Mouse (Mus musculus): ENCODE measurements around the gene Tmem200a. TPM values are rescaled to one million over a fixed set of nuclear protein-coding genes. Genes with fewer than 3 reads are reported as not detected.

Tmem200a gene
- polyA plus RNA-seq, 1 experiment from 2014 or later, result 20.4 TPM

DNA sequence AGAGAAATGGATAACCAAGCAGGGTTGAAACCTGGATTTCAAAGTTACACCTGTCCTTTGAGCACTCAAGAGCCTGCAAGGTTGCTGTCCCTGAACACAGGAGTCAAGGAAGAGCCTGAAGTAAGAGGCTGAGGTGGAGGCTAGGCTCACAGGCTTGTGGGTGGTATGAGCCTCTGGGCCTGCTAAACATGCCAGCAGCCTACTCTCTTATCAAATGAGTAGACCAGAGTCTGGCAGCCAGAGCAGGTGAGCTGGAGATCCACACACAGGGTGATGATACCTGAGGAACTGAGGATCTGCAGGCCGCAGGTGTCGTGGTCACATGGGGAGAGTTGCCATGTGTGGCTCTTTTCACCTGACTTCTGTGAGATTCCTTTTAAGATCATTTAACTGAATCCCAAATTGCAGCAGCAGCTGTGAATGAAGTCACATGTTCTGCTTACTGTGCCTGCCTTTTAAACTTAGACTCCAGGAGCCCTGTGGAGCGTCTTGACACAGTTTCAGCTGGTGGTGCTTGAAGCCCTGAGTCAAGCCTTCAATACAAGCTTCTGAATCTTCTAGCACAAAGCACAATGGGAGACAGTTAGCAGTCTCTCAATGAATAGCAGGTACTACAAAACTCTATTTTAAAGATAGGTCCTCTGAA, 19.1 kb downstream of the Tmem200a start:
- no peak overlapping the region for H3K4me3 ChIP-seq
- WGBS, result 83% methylated on average over 3 of the region's 3 CpGs
- no peaks in the 10 kb centered on the region for H3K36me3 ChIP-seq
- ATAC-seq (replicated peaks), result no peak
- H3K9me3 ChIP-seq, result no peaks in the 10 kb centered on the region
- H3K4me2 ChIP-seq (replicated peaks), result no peak overlapping the region
- no peaks in the 10 kb centered on the region for H3K27me3 ChIP-seq
- no peak overlapping the region for H3K27ac ChIP-seq (replicated peaks)
- no peak overlapping the region for H3K9ac ChIP-seq (replicated peaks)
- H3K4me1 ChIP-seq, result no peaks in the 10 kb centered on the region

DNA sequence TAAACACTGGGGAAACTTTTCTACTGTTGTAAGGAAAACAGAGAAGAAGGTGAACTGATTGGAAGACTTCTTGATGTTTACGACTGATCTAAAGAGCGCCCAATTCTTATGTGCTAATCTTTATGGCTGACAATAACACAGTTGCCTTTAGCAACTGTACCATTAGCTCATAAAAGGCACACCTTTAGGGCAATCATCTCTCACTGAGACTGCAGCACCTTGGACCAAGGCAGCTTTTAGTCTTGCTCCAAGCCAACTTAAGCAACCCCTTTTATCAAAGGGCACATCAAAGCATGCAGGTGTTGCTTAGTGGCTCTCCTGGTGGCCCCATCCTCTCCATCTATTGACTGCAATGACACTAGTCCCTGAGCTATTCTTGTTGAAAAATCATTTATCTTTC, 27.7 kb downstream of the Tmem200a start:
- H3K9ac ChIP-seq (replicated peaks), result no peak overlapping the region
- no peaks in the 10 kb centered on the region for H3K9me3 ChIP-seq
- ATAC-seq (replicated peaks), result no peak
- H3K27ac ChIP-seq (replicated peaks), result no peak overlapping the region
- no peaks in the 10 kb centered on the region for H3K36me3 ChIP-seq
- H3K4me2 ChIP-seq (replicated peaks), result no peak overlapping the region
- no peak overlapping the region for H3K4me3 ChIP-seq
- H3K4me1 ChIP-seq, result no peaks in the 10 kb centered on the region
- no peaks in the 10 kb centered on the region for H3K27me3 ChIP-seq
- WGBS, result 91% methylated on average over 2 of the region's 2 CpGs

DNA sequence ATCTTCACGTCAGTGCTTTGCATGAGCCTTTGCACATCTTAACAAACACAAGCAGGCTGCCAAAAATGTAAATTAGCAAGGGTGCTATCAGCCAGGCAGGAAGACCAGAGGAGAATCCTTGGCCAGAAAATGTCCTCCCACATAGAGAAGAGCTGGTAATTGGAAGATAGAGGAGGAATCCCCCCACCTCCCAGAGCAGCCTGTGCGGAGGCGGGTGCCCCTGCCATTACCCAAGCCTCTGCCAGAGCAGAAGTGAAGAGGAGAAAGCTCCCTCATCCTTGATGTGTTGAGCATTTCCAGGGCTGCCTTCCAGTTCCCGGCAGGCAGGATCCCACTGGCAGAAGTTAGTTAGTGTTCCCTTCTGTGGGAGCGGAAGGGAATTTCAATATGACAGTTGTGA, 43.9 kb downstream of the Tmem200a start:
- Histone ChIP-seq H3K4me3 (no peak overlapping the region), H3K36me3 (no peaks in the 10 kb centered on the region), H3K4me2 (replicated peaks) (no peak overlapping the region), H3K27me3 (no peaks in the 10 kb centered on the region), H3K4me1 (no peaks in the 10 kb centered on the region), H3K27ac (replicated peaks) (no peak overlapping the region), H3K9me3 (no peaks in the 10 kb centered on the region), H3K9ac (replicated peaks) (no peak overlapping the region)
- ATAC-seq (replicated peaks), result peak; percentile 71
- 65% methylated on average over 5 of the region's 5 CpGs for WGBS

GRCm38 (mm10) chr10:26018740-26019139, 60.1 kb downstream of the Tmem200a start:
- Histone ChIP-seq H3K27ac (replicated peaks) (no peak overlapping the region), H3K4me1 (no peaks in the 10 kb centered on the region), H3K27me3 (no peaks in the 10 kb centered on the region), H3K36me3 (no peaks in the 10 kb centered on the region), H3K9ac (replicated peaks) (no peak overlapping the region), H3K4me2 (replicated peaks) (no peak overlapping the region), H3K4me3 (no peak overlapping the region), H3K9me3 (no peaks in the 10 kb centered on the region)
- ATAC-seq (replicated peaks), result no peak
- WGBS, result 62% methylated on average over 3 of the region's 3 CpGs

DNA sequence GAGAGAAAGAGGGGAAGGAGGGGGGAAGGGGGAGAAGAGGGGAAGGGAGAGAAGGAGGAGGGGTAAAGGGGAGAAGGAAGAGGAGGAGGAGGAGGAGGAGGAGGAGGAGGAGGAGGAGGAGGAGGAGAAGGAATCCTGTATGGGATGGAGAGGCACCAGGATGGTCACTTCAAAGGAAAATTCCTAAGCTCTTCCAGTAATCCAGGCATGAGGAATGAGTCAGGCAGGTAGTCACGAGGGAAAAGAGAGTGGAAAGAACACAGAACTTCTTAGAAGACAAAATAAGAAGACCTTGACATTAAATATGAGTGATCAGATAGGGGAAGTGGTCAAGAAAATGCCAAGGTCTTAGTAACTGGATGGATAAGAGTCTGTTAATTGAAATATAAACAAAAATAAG, 64.6 kb downstream of the Tmem200a start:
- H3K9ac ChIP-seq (replicated peaks), result no peak overlapping the region
- H3K27ac ChIP-seq (replicated peaks), result no peak overlapping the region
- no peaks in the 10 kb centered on the region for H3K27me3 ChIP-seq
- H3K4me1 ChIP-seq, result no peaks in the 10 kb centered on the region
- ATAC-seq (replicated peaks), result no peak
- 62% methylated on average over 1 of the region's 1 CpGs for WGBS
- no peaks in the 10 kb centered on the region for H3K9me3 ChIP-seq
- no peaks in the 10 kb centered on the region for H3K36me3 ChIP-seq
- H3K4me3 ChIP-seq, result no peak overlapping the region
- no peak overlapping the region for H3K4me2 ChIP-seq (replicated peaks)

- Histone ChIP-seq H3K36me3 (no peaks in the 10 kb centered on the region), H3K4me2 (replicated peaks) (no peak overlapping the region), H3K9ac (replicated peaks) (no peak overlapping the region), H3K27me3 (no peaks in the 10 kb centered on the region), H3K9me3 (no peaks in the 10 kb centered on the region), H3K27ac (replicated peaks) (0 out of 2 replicates have a peak overlapping the region, but pooled peaks have one; percentile 31), H3K4me1 (0 out of 2 replicates have a peak, but pooled peaks cover 4% of the 10 kb centered on the region), H3K4me3 (no peak overlapping the region)
- WGBS, result 65% methylated on average over 5 of the region's 5 CpGs
- ATAC-seq (replicated peaks), result no peak
These were observed 69.9 kb downstream of the Tmem200a start for GRCm38 (mm10) chr10:26008948-26009347.

DNA sequence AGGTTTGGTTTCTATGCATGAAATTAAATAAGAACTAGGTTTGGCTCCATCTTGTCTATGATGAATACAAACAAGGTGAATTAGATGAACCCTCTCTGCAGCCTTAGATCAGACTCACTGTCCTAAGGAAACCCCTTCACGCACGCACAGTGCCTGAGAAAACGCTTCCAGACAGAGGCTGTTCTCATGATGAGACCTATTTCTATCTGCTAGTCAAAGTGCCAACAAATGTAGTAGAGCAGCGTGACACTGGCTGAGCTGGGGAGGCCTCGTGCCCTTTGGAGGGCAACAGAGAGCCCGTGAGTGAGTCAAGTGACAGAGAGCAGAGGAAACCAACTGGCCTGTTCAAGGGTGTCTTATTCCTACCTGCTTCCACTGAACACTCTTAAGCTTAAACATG, 73.4 kb downstream of the Tmem200a start:
- no peak overlapping the region for H3K27ac ChIP-seq (replicated peaks)
- no peak overlapping the region for H3K9ac ChIP-seq (replicated peaks)
- WGBS, result 91% methylated on average over 6 of the region's 6 CpGs
- no peak for ATAC-seq (replicated peaks)
- no peaks in the 10 kb centered on the region for H3K36me3 ChIP-seq
- no peak overlapping the region for H3K4me3 ChIP-seq
- H3K4me2 ChIP-seq (replicated peaks), result no peak overlapping the region
- 0 out of 2 replicates have a peak, but pooled peaks cover 4% of the 10 kb centered on the region for H3K4me1 ChIP-seq
- H3K9me3 ChIP-seq, result no peaks in the 10 kb centered on the region
- H3K27me3 ChIP-seq, result no peaks in the 10 kb centered on the region

DNA sequence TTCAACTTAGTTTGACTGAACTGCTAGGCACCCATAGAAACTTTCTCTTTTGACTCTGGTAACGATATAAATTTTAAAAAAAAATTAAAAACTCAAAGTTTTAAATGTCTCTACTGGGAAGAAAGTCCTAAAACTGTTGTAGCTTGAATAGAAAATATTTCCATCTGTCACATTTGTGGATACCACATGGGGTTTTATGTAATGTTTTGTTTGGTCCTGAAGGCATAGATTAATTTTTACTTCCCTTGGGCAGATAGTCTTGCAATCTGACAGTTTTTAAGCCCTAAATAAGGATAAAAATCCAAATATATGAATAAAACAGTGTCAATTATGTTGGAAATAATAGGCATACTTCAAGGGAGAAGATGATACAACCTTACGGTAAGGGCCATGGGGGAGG, 78.0 kb downstream of the Tmem200a start:
- Histone ChIP-seq H3K4me1 (no peaks in the 10 kb centered on the region), H3K27ac (replicated peaks) (no peak overlapping the region), H3K4me3 (no peak overlapping the region), H3K9me3 (no peaks in the 10 kb centered on the region), H3K36me3 (no peaks in the 10 kb centered on the region), H3K9ac (replicated peaks) (no peak overlapping the region), H3K27me3 (no peaks in the 10 kb centered on the region), H3K4me2 (replicated peaks) (no peak overlapping the region)
- WGBS, result 94% methylated on average over 2 of the region's 2 CpGs
- no peak for ATAC-seq (replicated peaks)

- no peak overlapping the region for H3K27ac ChIP-seq (replicated peaks)
- no peak overlapping the region for H3K4me2 ChIP-seq (replicated peaks)
- H3K9me3 ChIP-seq, result no peaks in the 10 kb centered on the region
- H3K36me3 ChIP-seq, result no peaks in the 10 kb centered on the region
- no peaks in the 10 kb centered on the region for H3K4me1 ChIP-seq
- H3K27me3 ChIP-seq, result no peaks in the 10 kb centered on the region
- H3K4me3 ChIP-seq, result no peak overlapping the region
- no peak for ATAC-seq (replicated peaks)
- H3K9ac ChIP-seq (replicated peaks), result no peak overlapping the region
- 80% methylated on average over 5 of the region's 5 CpGs for WGBS
These were observed 79.4 kb downstream of the Tmem200a start for GRCm38 (mm10) chr10:25999291-25999930.

DNA sequence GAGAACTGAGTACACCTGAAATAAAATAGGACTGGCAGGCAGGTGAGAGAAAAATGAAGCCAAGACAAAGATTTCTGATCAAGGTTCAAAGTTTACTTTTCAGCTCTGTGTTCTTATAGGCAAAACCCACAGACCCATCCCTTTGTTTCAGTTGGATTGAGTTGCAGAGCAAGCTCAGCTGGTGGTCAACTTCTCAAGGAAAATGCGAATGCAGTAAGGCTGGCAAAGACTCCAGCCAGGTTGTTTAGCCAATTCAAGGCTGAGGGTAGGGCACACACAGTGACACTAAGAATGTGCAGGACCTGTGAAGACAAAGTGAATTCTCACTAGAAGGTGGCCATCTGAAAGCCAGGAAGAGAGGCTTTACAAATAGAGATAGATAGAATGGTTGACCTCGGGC, 94.8 kb downstream of the Tmem200a start:
- no peak for ATAC-seq (replicated peaks)
- 60% methylated on average over 2 of the region's 2 CpGs for WGBS

GRCm38 (mm10) chr10:25982617-25983016, 96.2 kb downstream of the Tmem200a start:
- 71% methylated on average over 1 of the region's 1 CpGs for WGBS
- no peak overlapping the region for H3K9ac ChIP-seq (replicated peaks)
- ATAC-seq (replicated peaks), result peak; percentile 92
- no peaks in the 10 kb centered on the region for H3K9me3 ChIP-seq
- H3K4me3 ChIP-seq, result no peak overlapping the region
- no peaks in the 10 kb centered on the region for H3K36me3 ChIP-seq
- no peak overlapping the region for H3K27ac ChIP-seq (replicated peaks)
- H3K4me2 ChIP-seq (replicated peaks), result no peak overlapping the region
- no peaks in the 10 kb centered on the region for H3K4me1 ChIP-seq
- no peaks in the 10 kb centered on the region for H3K27me3 ChIP-seq

More for the DNA sequence above, 94.8 kb downstream of the Tmem200a start:
- H3K9me3 ChIP-seq, result no peaks in the 10 kb centered on the region
- H3K4me3 ChIP-seq, result no peak overlapping the region
- H3K27me3 ChIP-seq, result no peaks in the 10 kb centered on the region
- H3K36me3 ChIP-seq, result no peaks in the 10 kb centered on the region
- no peak overlapping the region for H3K4me2 ChIP-seq (replicated peaks)
- H3K27ac ChIP-seq (replicated peaks), result no peak overlapping the region
- H3K4me1 ChIP-seq, result no peaks in the 10 kb centered on the region
- H3K9ac ChIP-seq (replicated peaks), result no peak overlapping the region

DNA sequence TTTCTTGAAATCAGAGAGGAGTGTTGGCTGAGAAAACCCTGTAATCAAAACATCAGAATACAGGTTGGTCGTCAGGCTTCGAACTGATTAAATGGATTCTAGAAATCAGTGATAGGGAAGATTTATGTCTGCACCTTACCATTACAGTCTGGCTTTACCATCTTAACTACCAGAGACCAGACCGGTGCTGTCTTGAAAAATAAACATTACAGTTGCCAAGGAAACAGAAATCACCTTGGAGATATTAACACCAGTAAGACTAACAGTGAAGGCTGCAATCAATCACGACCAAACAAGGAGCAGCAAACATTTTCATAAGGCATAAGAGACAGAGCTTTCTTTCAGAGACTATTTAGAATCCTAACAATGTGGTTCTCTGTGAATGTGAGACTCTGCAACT, 116.0 kb downstream of the Tmem200a start:
- no peaks in the 10 kb centered on the region for H3K9me3 ChIP-seq
- no peak for ATAC-seq (replicated peaks)

DNA sequence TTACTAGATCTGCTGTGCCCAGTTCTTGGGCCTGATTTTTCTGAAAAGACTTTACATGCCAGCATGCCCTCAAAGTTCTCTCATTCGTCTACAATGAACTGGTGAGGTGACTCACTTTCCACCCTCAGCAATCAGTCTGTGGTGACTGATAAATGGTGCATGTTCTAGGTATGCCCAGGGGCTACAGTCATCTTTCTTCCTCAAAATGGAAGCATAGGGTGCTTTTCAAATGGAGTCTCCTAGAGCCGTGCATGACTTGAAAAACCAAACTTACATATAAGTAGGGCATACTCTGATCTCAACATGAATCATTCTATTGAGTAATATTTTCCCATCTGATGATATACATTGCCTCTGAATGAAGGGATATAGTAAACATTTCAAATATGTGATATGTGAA, 117.8 kb downstream of the Tmem200a start:
- Histone ChIP-seq H3K9me3 (no peaks in the 10 kb centered on the region), H3K4me3 (no peak overlapping the region), H3K36me3 (no peaks in the 10 kb centered on the region), H3K9ac (replicated peaks) (no peak overlapping the region), H3K27ac (replicated peaks) (no peak overlapping the region), H3K27me3 (no peaks in the 10 kb centered on the region), H3K4me2 (replicated peaks) (no peak overlapping the region), H3K4me1 (no peaks in the 10 kb centered on the region)
- 96% methylated on average over 2 of the region's 2 CpGs for whole genome bisulfite sequencing
- ATAC-seq (replicated peaks), result no peak

More for the DNA sequence above, 116.0 kb downstream of the Tmem200a start:
- Histone ChIP-seq H3K27ac (replicated peaks) (no peak overlapping the region), H3K4me2 (replicated peaks) (no peak overlapping the region), H3K4me3 (no peak overlapping the region), H3K4me1 (no peaks in the 10 kb centered on the region), H3K36me3 (no peaks in the 10 kb centered on the region), H3K9ac (replicated peaks) (no peak overlapping the region), H3K27me3 (no peaks in the 10 kb centered on the region)
- WGBS, result 64% methylated on average over 4 of the region's 4 CpGs
